Mouse (Mus musculus) gastrocnemius, adult 2 months (tissue): ENCODE measurements around the gene Serpina3a. TPM values are rescaled to one million over a fixed set of nuclear protein-coding genes. Genes with fewer than 3 reads are reported as not detected.
A peak's percentile ranks its signal among the peaks of the same experiment; 100 is the strongest.

Experiments used
- DNase-seq: peaks from one replicate; pipeline ENCODE4 v3.0.0; 2022
- H3K27ac ChIP-seq: fragments of 200-600 bp; 2 replicates; pipeline ENCODE4 v1.8.1; 2022; ENCODE audit warnings: mild to moderate bottlenecking
- H3K4me3 ChIP-seq: fragments of 200-600 bp; 2 replicates; pipeline ENCODE4 v1.8.1; 2022; ENCODE audit warnings: mild to moderate bottlenecking, moderate library complexity
- CTCF ChIP-seq: fragments of 200-600 bp; IDR thresholded peaks from 2 replicates; pipeline ENCODE4 v1.8.1; 2022; ENCODE audit warnings: antibody characterized with exemption, mild to moderate bottlenecking, moderate library complexity
- intact Hi-C: fragments of 180-260 bp; cut with DNase I; formaldehyde crosslinking; loops from one replicate; pipeline ENCODE4 v1.15.1; 2025
- total RNA-seq, 2 experiments: library from RNA; stranded (reverse); gene quantifications; 2 replicates each; pipeline ENCODE4 v1.2.3; 2021

Serpina3a gene
- total RNA-seq, 2 experiments from 2014 or later: not detected

DNA sequence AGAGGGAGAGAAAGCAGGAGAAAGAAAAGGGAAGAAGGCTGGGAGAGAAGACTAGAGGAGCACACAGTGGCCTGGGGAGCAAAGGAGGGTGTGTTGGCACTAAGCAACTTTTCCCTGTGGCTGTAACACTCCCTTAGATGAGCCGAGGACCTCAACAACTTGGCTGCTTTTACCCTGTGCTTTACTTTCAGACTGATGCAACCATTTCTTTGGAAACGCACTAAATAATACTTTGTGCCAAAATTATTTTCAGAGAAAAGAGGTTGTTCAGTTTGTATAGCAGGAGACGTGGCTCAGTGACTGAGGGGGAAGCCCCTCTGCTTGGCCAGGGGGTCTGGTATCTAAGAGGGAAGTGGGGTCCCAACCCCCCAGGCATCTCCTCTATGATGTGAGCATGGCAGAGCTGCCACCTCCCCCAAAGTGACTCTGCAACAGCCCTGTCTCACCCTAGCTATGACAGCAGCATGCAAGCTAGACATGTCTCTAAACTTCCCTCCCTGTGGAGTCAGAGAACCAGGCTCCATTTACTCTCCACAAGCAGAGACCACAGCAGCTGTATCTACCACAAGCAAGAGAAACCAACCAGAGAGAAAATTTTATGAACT is 40.6 kb downstream of the Serpina3a start:
- intact Hi-C loops: no loop called here
- no peak for TF ChIP-seq CTCF
- H3K27ac ChIP-seq: peak overlapping the region; percentile 38; the same call in 1 of the 2 replicates
- DNase-seq: no peak
- peak overlapping the region; percentile 39 for H3K4me3 ChIP-seq

DNA sequence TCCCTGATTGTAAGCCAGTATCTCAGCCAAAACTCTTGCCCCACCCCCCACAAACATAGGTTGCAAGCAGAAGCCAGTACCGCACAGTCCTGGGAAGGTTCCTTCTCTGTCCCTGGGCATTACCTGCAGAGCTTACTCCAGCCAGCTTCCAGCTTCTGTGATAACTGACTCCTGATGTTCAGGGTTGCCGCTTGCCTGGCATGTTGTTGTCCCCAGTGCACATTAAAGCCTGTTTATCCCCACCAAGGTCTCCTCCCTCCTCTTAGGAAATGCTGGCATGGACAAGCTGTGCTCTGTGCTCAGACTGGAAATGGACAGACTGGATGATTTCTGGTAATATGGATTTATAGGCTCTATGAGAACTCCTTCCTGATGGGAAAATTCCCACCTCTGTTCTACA is 41.1 kb downstream of the Serpina3a start, which contains the start of gene Serpina3c:
Gene Serpina3c, minus strand, starts transcription at position 215 of the 400 bp plus-strand sequence.
- Histone ChIP-seq H3K27ac (peak within 1 kb of the TSS; percentile 38; the same call in 1 of the 2 replicates), H3K4me3 (peak within 1 kb of the TSS; percentile 39)
- no peak for TF ChIP-seq CTCF
- intact Hi-C loops: no loop called here
- no peak for DNase-seq

Other genes with a start within 250 kb of the Serpina3a start
- not detected for gene Serpina1a, start 249.2 kb upstream of the Serpina3a start, total RNA-seq
- gene Serpina1c, start 207.8 kb upstream of the Serpina3a start, total RNA-seq: not detected
- under 1 TPM in 1 of 2 experiments, not detected in 1; 0.17 TPM for gene Serpina1e, start 153.7 kb upstream of the Serpina3a start, total RNA-seq
- not detected for gene Serpina11, start 122.8 kb upstream of the Serpina3a start, total RNA-seq
- not detected for gene Serpina9, start 99.0 kb upstream of the Serpina3a start, total RNA-seq
- not detected for gene Serpina12, start 68.3 kb upstream of the Serpina3a start, total RNA-seq
- not detected for gene Serpina5, start 11.6 kb upstream of the Serpina3a start, total RNA-seq
- gene Serpina3b, start 15.3 kb downstream of the Serpina3a start, total RNA-seq: not detected
- gene Serpina3c, start 41.1 kb downstream of the Serpina3a start, total RNA-seq: 1 to 10 TPM; 1.2 to 1.5 TPM
- not detected for gene Serpina3f, start 101.8 kb downstream of the Serpina3a start, total RNA-seq
- under 1 TPM in 1 of 2 experiments, not detected in 1; 0.28 TPM for gene Serpina3g, start 123.5 kb downstream of the Serpina3a start, total RNA-seq
- gene Serpina3i, start 150.4 kb downstream of the Serpina3a start, total RNA-seq: not detected
- gene Serpina3j, start 201.8 kb downstream of the Serpina3a start, total RNA-seq: not detected
- under 1 TPM; 0.10 to 0.11 TPM for gene Serpina3k, start 225.8 kb downstream of the Serpina3a start, total RNA-seq
- not detected for gene Serpina3m, start 225.8 kb downstream of the Serpina3a start, total RNA-seq